Mouse (Mus musculus) testis, adult 10 weeks (tissue): Measurements from ENCODE around the gene Upf3b. TPM values are rescaled to one million over a fixed set of nuclear protein-coding genes. Genes with fewer than 3 reads are reported as not detected.

Experiments
- polyA plus RNA-seq: library from polyadenylated mRNA; stranded (reverse); fragments of 350-450 nt; fragmentation: Illumina TruSeq; extraction: RNeasy Lipid Tissue Mini Kit (QIAGEN cat#74804); gene quantifications from one replicate; pipeline ENCODE4 v1.2.3, GENCODE M21; 2014; ENCODE audit warnings: low read depth, low replicate concordance

Upf3b gene
- 46.5 TPM for polyA plus RNA-seq

GRCm38 (mm10) chrX:37110193-37110880 is at the start of gene Upf3b:
Gene Upf3b (minus strand): TSS chrX:37110322.

DNA sequence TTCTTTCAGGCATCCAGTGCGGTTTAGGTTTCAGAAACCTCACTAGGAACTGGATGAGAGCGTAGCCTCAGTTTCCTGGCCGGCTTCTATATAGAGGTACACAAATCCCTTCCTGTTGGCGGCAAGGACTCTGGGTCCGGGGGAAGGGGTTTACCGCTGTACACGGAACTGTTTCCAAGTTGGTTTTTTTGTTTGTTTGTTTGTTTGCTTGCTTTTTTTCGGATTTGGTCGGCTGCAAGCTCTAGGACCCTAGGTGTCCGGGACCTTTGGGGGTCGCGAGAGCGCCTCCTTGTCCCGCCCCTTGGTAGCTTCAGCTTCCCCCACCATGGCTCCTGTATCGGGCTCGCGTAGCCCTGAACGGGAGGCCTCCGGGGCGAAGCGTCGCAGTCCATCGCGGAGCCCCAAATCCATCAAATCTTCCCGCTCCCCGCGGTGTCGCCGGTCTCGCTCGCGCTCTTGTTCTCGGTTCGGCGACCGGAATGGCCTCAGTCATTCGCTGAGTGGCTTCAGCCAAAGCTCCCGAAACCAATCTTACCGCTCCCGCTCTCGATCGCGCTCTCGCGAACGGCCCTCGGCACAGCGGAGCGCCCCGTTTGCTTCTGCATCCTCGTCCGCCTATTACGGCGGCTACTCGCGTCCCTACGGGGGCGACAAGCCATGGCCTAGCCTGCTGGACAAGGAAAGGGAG is 16.7 kb upstream of the Upf3b start, which contains the start of gene Nkap:
Nkap (plus strand) TSS at position 125 of the 688 bp plus-strand sequence.

DNA sequence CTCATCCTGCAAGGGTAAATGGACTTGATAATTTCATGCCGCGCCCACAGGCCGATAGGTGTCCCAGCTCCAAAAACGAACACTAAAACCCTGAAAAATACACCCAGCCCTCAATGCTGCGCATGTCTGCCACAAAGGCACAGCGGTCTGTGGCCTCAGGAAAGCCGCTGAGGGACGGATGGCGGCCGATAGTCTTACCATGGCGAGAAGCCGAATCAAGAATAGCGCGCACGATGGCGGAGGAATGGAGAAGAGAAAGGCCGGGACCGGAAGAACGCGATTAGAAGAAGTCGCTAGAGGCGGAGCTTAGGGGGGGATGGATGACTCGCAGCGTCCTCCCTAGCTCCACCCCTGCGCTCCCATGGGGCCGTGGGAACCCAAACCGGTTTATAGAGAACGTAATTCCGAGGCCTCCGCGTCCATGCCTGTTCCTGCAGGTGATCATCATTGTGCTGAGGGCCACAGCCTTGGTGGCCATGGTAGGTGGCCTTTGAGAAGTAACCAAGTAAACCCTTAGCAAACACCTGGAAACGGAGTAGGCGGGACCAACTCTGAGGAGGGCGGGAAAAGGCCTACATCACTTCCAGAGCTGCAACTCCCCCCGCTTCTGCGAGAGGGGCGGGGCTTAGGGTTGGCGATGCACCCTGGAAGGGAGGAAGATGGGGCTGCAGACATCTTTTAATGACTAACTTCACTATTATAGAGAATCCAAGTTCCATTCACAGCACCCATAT is 25.0 kb downstream of the Upf3b start, which contains the start of gene Rpl39:
Rpl39 (minus strand) TSS at position 476 of the 734 bp plus-strand sequence.

GRCm38 (mm10) chrX:37048066-37048889 is 61.8 kb downstream of the Upf3b start, which contains the start of gene Sowahd:
Gene Sowahd (plus strand): TSS chrX:37048845.

Other genes with a start within 250 kb of the Upf3b start
- 60.8 TPM for gene Ube2a, start 236.4 kb downstream of the Upf3b start, polyA plus RNA-seq
- gene C330007P06Rik, start 236.2 kb downstream of the Upf3b start, polyA plus RNA-seq, result 11.8 TPM
- gene Nkrf, start 207.4 kb downstream of the Upf3b start, polyA plus RNA-seq, result 5.9 TPM
- gene Sept6, start 118.5 kb downstream of the Upf3b start, polyA plus RNA-seq, result 33.8 TPM
- 1.3 TPM for gene Sowahd, start 61.5 kb downstream of the Upf3b start, polyA plus RNA-seq
- gene Rpl39, start 24.9 kb downstream of the Upf3b start, polyA plus RNA-seq, result 57.6 TPM
- 3.8 TPM for gene Nkap, start 16.5 kb upstream of the Upf3b start, polyA plus RNA-seq
- gene Akap14, start 58.5 kb upstream of the Upf3b start, polyA plus RNA-seq, result 29.0 TPM
- 57.3 TPM for gene Ndufa1, start 80.8 kb upstream of the Upf3b start, polyA plus RNA-seq
- not detected for gene Rnf113a1, start 80.9 kb upstream of the Upf3b start, polyA plus RNA-seq
- 14.8 TPM for gene Gm9, start 100.7 kb upstream of the Upf3b start, polyA plus RNA-seq
- not detected for gene Rhox1, start 111.9 kb upstream of the Upf3b start, polyA plus RNA-seq
- 0.46 TPM for gene Rhox2a, start 134.7 kb upstream of the Upf3b start, polyA plus RNA-seq
- gene Rhox3a, start 139.6 kb upstream of the Upf3b start, polyA plus RNA-seq, result 0.25 TPM
- gene Rhox4a, start 155.0 kb upstream of the Upf3b start, polyA plus RNA-seq, result not detected